Mouse (Mus musculus): ENCODE measurements around the gene Tmeff2. TPM values are rescaled to one million over a fixed set of nuclear protein-coding genes. Genes with fewer than 3 reads are reported as not detected.

Tmeff2 gene
- polyA plus RNA-seq, 1 experiment from 2014 or later = 3.4 TPM

GRCm38 (mm10) chr1:50940131-50941039, 39.9 kb downstream of the Tmeff2 start:
- Histone ChIP-seq H3K27ac (no peak overlapping the region), H3K27me3 (no peaks in the 10 kb centered on the region), H3K9ac (no peak overlapping the region), H3K4me2 (no peak overlapping the region), H3K9me3 (no peaks in the 10 kb centered on the region), H3K36me3 (no peaks in the 10 kb centered on the region), H3K4me1 (no peaks in the 10 kb centered on the region), H3K4me3 (no peak overlapping the region)
- ATAC-seq (ENCODE audit: borderline replicate concordance, extremely low read depth, low FRiP score, low TSS enrichment) = no peak
- 79% methylated on average over 7 of the region's 7 CpGs for WGBS

- no peak for ATAC-seq (ENCODE audit: borderline replicate concordance, extremely low read depth, low FRiP score, low TSS enrichment)
- 55% methylated on average over 1 of the region's 1 CpGs for WGBS
- no peak overlapping the region for H3K4me2 ChIP-seq
- H3K4me3 ChIP-seq = no peak overlapping the region
- no peaks in the 10 kb centered on the region for H3K4me1 ChIP-seq
- no peaks in the 10 kb centered on the region for H3K27me3 ChIP-seq
- no peak overlapping the region for H3K27ac ChIP-seq
- H3K36me3 ChIP-seq = no peaks in the 10 kb centered on the region
- no peaks in the 10 kb centered on the region for H3K9me3 ChIP-seq
- no peak overlapping the region for H3K9ac ChIP-seq
These were observed 48.1 kb downstream of the Tmeff2 start for GRCm38 (mm10) chr1:50948575-50948974.

GRCm38 (mm10) chr1:50958844-50959243, 58.4 kb downstream of the Tmeff2 start:
- no peak for ATAC-seq (ENCODE audit: borderline replicate concordance, extremely low read depth, low FRiP score, low TSS enrichment)
- Histone ChIP-seq H3K4me2 (no peak overlapping the region), H3K27ac (no peak overlapping the region), H3K4me3 (no peak overlapping the region), H3K9me3 (no peaks in the 10 kb centered on the region), H3K4me1 (0 out of 2 replicates have a peak, but pooled peaks cover 6% of the 10 kb centered on the region), H3K36me3 (no peaks in the 10 kb centered on the region), H3K27me3 (no peaks in the 10 kb centered on the region), H3K9ac (no peak overlapping the region)
- WGBS = 82% methylated on average over 1 of the region's 1 CpGs

- no peak overlapping the region for H3K4me3 ChIP-seq
- H3K36me3 ChIP-seq = no peaks in the 10 kb centered on the region
- WGBS = 20% methylated on average over 5 of the region's 5 CpGs
- ATAC-seq (ENCODE audit: borderline replicate concordance, extremely low read depth, low FRiP score, low TSS enrichment) = no peak; the same call in 1 of the 2 replicates
- no peaks in the 10 kb centered on the region for H3K27me3 ChIP-seq
- H3K9ac ChIP-seq = no peak overlapping the region
- H3K27ac ChIP-seq = no peak overlapping the region
- H3K4me1 ChIP-seq = 0 out of 2 replicates have a peak, but pooled peaks cover 6% of the 10 kb centered on the region
- H3K4me2 ChIP-seq = peak overlapping the region; percentile 9; the same call in 1 of the 2 replicates
- H3K9me3 ChIP-seq = no peaks in the 10 kb centered on the region
These were observed 61.7 kb downstream of the Tmeff2 start for GRCm38 (mm10) chr1:50961954-50962648.

GRCm38 (mm10) chr1:50962649-50963000, 62.2 kb downstream of the Tmeff2 start:
- no peak for ATAC-seq (ENCODE audit: borderline replicate concordance, extremely low read depth, low FRiP score, low TSS enrichment)
- no peak overlapping the region for H3K4me3 ChIP-seq
- no peak overlapping the region for H3K9ac ChIP-seq
- H3K27ac ChIP-seq = no peak overlapping the region
- peak overlapping the region; percentile 9; the same call in 1 of the 2 replicates for H3K4me2 ChIP-seq
- 28% methylated on average over 4 of the region's 4 CpGs for WGBS
- H3K36me3 ChIP-seq = no peaks in the 10 kb centered on the region
- no peaks in the 10 kb centered on the region for H3K9me3 ChIP-seq
- no peaks in the 10 kb centered on the region for H3K27me3 ChIP-seq
- 0 out of 2 replicates have a peak, but pooled peaks cover 6% of the 10 kb centered on the region for H3K4me1 ChIP-seq

- whole genome bisulfite sequencing = 50% methylated on average over 2 of the region's 2 CpGs
- no peak overlapping the region for H3K27ac ChIP-seq
- ATAC-seq (ENCODE audit: borderline replicate concordance, extremely low read depth, low FRiP score, low TSS enrichment) = no peak
- no peaks in the 10 kb centered on the region for H3K9me3 ChIP-seq
- H3K4me2 ChIP-seq = no peak overlapping the region
- H3K4me1 ChIP-seq = no peaks in the 10 kb centered on the region
- H3K9ac ChIP-seq = no peak overlapping the region
- no peaks in the 10 kb centered on the region for H3K27me3 ChIP-seq
- no peak overlapping the region for H3K4me3 ChIP-seq
- no peaks in the 10 kb centered on the region for H3K36me3 ChIP-seq
These were observed 69.2 kb downstream of the Tmeff2 start for GRCm38 (mm10) chr1:50969685-50970084.

- no peak overlapping the region for H3K9ac ChIP-seq
- H3K27ac ChIP-seq = no peak overlapping the region
- ATAC-seq (ENCODE audit: borderline replicate concordance, extremely low read depth, low FRiP score, low TSS enrichment) = no peak; the same call in 1 of the 2 replicates
- no peak overlapping the region for H3K4me3 ChIP-seq
- no peaks in the 10 kb centered on the region for H3K4me1 ChIP-seq
- no peaks in the 10 kb centered on the region for H3K36me3 ChIP-seq
- WGBS = 30% methylated on average over 2 of the region's 2 CpGs
- no peak overlapping the region for H3K4me2 ChIP-seq
- no peaks in the 10 kb centered on the region for H3K9me3 ChIP-seq
- H3K27me3 ChIP-seq = no peaks in the 10 kb centered on the region
These were observed 70.4 kb downstream of the Tmeff2 start for GRCm38 (mm10) chr1:50970853-50971252.

GRCm38 (mm10) chr1:50972509-50973436, 72.3 kb downstream of the Tmeff2 start:
- no peaks in the 10 kb centered on the region for H3K27me3 ChIP-seq
- 79% methylated on average over 6 of the region's 6 CpGs for WGBS
- H3K4me1 ChIP-seq = no peaks in the 10 kb centered on the region
- H3K9me3 ChIP-seq = no peaks in the 10 kb centered on the region
- H3K9ac ChIP-seq = no peak overlapping the region
- H3K36me3 ChIP-seq = no peaks in the 10 kb centered on the region
- no peak overlapping the region for H3K4me3 ChIP-seq
- H3K4me2 ChIP-seq = no peak overlapping the region
- no peak overlapping the region for H3K27ac ChIP-seq
- ATAC-seq (ENCODE audit: borderline replicate concordance, extremely low read depth, low FRiP score, low TSS enrichment) = no peak

GRCm38 (mm10) chr1:50979358-50980081, 79.1 kb downstream of the Tmeff2 start:
- Histone ChIP-seq H3K4me2 (no peak overlapping the region), H3K4me3 (no peak overlapping the region), H3K36me3 (no peaks in the 10 kb centered on the region), H3K9ac (no peak overlapping the region), H3K27ac (no peak overlapping the region), H3K9me3 (no peaks in the 10 kb centered on the region), H3K4me1 (peaks cover 19% of the 10 kb centered on the region), H3K27me3 (no peaks in the 10 kb centered on the region)
- ATAC-seq (ENCODE audit: borderline replicate concordance, extremely low read depth, low FRiP score, low TSS enrichment) = peak; percentile 48; the same call in 1 of the 2 replicates
- 50% methylated on average over 4 of the region's 4 CpGs for WGBS

GRCm38 (mm10) chr1:50980591-50980990, 80.1 kb downstream of the Tmeff2 start:
- peak; percentile 13; the same call in 1 of the 2 replicates for ATAC-seq (ENCODE audit: borderline replicate concordance, extremely low read depth, low FRiP score, low TSS enrichment)
- Histone ChIP-seq H3K4me3 (no peak overlapping the region), H3K9ac (no peak overlapping the region), H3K36me3 (no peaks in the 10 kb centered on the region), H3K27me3 (no peaks in the 10 kb centered on the region), H3K4me1 (peaks cover 19% of the 10 kb centered on the region), H3K27ac (peak overlapping the region; percentile 48), H3K4me2 (peak overlapping the region; percentile 20; the same call in 1 of the 2 replicates), H3K9me3 (no peaks in the 10 kb centered on the region)
- WGBS = 56% methylated on average over 4 of the region's 4 CpGs

All from lung, embryonic 15.5 days (tissue).